20 mouse cellular contexts compared by ENCODE assay signal in genomic region chr3:102374381-102375060, GRCm38 (mm10).
"Had no signal": no experiment of that assay in that cellular context is flagged by ENCODE, and none has a peak within 500 bp of the region (broad histone marks: within the 10 kb centered on the region; RNA-seq: fewer than 3 reads in every experiment).

No protein-coding gene starts in this region.

- H3K4me3 ChIP-seq: kidney, embryonic 15.5 days; limb, embryonic 12.5 days; limb, embryonic 15.5 days; midbrain, embryonic 12.5 days; midbrain, embryonic 15.5 days; neural tube, embryonic 12.5 days; neural tube, embryonic 15.5 days; stomach, embryonic 15.5 days had no signal

- H3K4me1 ChIP-seq: kidney, embryonic 15.5 days; limb, embryonic 12.5 days; limb, embryonic 15.5 days; midbrain, embryonic 12.5 days; midbrain, embryonic 15.5 days; neural tube, embryonic 12.5 days; neural tube, embryonic 15.5 days; stomach, embryonic 15.5 days had no signal

- H3K27ac ChIP-seq: kidney, embryonic 15.5 days; limb, embryonic 12.5 days; limb, embryonic 15.5 days; liver, embryonic 14.5 days; macrophage; midbrain, embryonic 12.5 days; midbrain, embryonic 15.5 days; neural tube, embryonic 12.5 days; neural tube, embryonic 15.5 days; stomach, embryonic 15.5 days had no signal

- DNase-seq: kidney, postnatal 10 days; kidney, postnatal 36 days; left cerebral cortex, postnatal 4 days; liver, postnatal 0 days; lung, embryonic 14.5 days; retina, postnatal 1 day; right cerebral cortex, postnatal 25 days; spleen, adult 18-20 months; thymus, adult 18-20 months; thymus, postnatal 36 days had no signal
